Mouse (Mus musculus) spleen, postnatal 10 days (tissue): ENCODE results near the gene Socs4.
A peak's percentile ranks its signal among the peaks of the same experiment; 100 is the strongest.
"Not testable (repeated sequence)": the region's sequence is repeated elsewhere in the genome, so short reads cannot be mapped to it uniquely, and the experiment has no call there.

Experiments used
- DNase-seq, 2 experiments: peaks; one replicate each; pipeline ENCODE4 v3.0.0; 2021 to 2022; ENCODE audit warnings: low spot score in 2 of 2

Socs4 gene

DNA sequence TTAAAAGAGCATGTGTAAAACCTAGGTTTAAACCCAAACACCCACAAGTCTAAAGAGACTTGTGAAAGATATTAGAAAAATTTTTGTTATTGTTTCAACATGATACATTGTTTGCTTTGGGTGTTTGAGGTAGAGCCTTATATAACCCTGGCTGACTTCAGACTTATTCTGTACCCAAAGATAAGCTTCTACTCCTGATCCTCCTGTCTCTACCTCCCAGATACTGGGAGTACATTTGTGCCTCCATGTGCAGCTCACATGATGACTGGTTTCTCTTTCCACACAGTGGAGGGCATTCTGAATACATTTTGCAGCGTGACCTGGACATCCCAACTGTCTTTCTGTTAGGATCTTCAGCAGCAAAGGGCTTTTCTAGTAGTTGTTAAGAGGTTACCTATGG is 9.5 kb downstream of the Socs4 start:
- no peak for DNase-seq

DNA sequence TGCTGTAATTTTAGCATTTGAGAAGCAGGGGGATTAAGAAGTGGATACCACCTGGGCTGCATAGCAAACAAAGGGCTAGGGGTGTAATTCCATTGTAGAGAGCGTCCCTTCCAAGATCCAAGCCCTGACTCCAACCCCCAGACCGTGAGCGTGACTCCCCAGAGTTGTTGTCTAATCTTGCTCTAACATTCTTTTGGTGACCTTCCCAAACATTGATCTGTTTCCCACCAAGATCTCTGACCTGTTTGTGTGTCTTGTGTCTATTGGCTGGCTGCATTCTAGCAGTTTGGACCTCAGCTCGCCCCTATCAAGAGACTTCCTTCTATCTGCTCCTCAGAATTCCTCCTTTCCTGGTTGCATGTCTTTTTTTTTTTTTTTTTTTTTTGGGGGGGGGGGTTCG is 10.3 kb downstream of the Socs4 start:
- DNase-seq = no peak

DNA sequence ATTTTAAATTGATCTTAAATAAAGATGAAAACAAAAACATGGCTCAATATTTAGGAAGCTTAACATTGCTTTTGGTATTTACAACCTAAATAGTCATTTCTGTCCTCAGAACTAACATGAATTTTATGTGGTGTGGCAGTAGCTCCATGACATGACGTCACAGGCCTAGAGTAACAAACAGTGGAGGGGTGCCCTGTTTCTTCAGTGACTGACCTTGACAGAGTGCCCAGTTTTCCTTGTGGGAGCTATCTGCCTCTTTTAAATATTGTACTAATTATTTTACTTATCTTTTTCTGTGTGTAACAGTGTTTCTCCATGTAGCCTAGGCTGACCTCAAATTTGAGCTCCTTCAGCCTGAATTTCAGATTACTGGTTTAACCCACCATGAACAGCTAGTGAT is 15.0 kb downstream of the Socs4 start:
- no peak for DNase-seq

- DNase-seq = no peak
Observed at GRCm38 (mm10) chr14:47294136-47294535, 17.4 kb downstream of the Socs4 start.

- DNase-seq = no peak
Observed at GRCm38 (mm10) chr14:47296232-47296631, 19.5 kb downstream of the Socs4 start.

DNA sequence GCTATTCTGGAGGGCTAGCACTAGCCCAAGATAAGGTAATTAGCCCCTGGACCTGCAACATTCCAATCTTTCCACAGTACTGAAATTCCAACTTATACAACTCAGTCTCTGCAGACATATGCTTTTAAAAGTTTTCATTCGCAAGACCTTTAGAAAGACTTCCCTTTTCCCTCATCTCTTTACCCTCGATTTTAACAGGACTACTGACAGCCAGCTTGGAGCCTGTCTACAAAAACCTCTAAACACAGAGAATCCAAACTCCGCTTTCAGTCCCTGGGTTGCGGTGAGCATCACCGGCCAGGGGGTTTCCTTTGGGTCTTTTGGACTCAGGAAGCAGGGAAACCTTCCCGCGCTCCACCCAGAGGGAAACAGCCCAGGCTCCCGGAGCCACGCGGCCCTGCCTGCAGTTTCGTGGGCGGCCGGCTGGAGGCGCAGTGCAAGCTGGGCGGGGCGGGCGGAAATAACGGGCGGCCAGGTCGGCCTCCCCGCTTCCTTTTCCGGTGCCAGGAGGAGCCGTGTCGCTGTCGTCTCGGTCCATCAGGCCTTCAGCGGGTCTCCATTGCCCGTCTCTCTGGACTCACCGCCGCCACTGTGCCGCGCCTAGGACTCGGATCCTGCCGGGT is 21.2 kb downstream of the Socs4 start, which contains the start of gene Mapk1ip1l:
Gene Mapk1ip1l, plus strand, starts transcription at position 482 of the 623 bp plus-strand sequence.
- peak; percentile 94 to 97 for DNase-seq

- no peak for DNase-seq
Observed at GRCm38 (mm10) chr14:47298408-47298792, 21.7 kb downstream of the Socs4 start.

GRCm38 (mm10) chr14:47298819-47299261 is 22.1 kb downstream of the Socs4 start:
- DNase-seq = peak; percentile 43 to 46

- DNase-seq = no peak
Observed at GRCm38 (mm10) chr14:47302885-47303680, 26.4 kb downstream of the Socs4 start.

DNA sequence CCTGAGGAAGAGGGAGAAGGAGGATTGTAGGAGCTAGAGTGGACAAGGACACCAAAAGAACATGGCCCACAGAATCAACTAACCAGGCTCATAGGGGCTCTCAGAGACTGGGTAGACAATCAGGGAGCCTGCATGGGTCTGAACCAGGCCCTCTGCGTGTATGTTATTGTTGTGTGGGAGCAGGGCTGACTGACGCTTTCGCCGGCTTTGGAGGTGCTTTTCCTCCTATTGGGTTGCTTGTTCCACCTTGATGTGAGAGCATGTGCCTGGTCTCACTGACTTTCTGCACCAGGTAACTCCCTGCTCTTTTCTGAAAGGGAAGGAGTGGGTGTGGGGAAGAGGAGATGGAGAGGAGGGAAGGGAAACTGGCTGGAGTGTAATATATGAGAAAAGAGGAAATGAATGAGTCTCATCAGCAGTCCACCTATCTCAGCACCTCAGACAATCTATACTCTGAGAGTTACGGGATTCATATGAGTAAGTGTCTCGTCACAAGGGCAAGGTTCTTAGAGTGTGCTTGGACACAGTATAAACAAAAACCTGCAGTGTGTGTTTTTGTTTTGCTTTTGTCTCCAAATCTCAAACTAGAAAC is 28.2 kb downstream of the Socs4 start:
- DNase-seq = no peak

DNA sequence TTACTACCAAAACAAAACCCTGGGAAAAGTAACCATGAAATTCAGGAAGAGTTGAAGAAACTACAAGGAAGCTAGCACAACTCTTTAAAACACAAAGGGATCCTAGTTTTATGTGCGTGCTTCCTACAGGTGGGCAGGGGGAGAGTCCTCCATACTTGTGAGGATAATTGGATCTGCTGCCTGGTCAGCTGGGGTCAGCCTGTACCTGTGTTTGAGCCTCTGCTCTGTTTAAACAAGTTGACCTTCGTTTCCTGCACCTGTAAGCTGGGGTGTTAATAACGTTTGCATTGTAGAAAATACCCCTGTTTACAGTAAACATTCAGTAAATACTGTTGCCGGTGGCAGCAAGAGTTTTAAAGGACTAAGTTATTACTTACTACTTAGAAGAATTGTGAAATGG is 29.2 kb downstream of the Socs4 start:
- DNase-seq = no peak

DNA sequence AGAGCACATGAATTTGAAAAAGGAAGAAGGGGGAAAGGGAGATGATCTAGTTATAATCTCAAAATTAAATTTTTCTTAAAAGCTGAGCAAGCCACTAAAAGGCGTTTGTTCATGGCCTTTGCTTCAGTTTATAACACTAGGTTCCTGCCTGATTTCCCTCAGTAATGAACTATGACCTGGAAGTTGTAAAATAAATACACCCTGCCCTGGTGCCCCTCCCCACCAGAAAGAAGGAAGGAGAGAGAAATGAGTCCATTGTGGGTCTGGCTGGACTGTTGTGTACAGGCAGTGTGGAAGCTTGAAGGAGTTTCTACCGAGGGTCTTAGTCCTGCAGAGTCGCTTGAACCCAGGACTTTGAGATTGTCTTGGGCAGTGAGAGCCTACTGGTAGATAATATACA is 30.9 kb downstream of the Socs4 start:
- no peak for DNase-seq

GRCm38 (mm10) chr14:47309061-47309460 is 32.3 kb downstream of the Socs4 start:
- DNase-seq = no peak

GRCm38 (mm10) chr14:47310342-47311181 is 33.8 kb downstream of the Socs4 start:
- no peak for DNase-seq

- DNase-seq = no peak
Observed at GRCm38 (mm10) chr14:47319362-47319761, 42.6 kb downstream of the Socs4 start.

DNA sequence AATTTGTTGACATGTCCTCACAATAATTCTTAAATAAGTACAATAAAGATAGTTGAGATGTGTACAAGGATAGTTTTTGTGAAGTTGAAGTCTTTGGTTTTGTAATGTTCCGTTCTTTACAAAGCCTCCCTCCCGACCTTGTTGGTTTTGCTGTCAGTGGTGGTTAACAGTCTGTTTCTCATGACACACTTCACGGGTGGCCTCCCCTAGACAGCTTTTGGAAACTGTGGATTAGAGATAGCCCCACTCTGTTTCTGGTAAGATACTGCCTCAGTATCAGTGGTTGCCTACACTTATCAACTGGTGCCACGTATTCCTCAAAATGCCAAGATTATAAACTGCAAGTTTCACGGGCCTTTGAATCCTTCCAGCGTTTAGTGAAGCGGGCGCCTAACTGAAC is 44.9 kb downstream of the Socs4 start:
- not testable (repeated sequence) for DNase-seq

DNA sequence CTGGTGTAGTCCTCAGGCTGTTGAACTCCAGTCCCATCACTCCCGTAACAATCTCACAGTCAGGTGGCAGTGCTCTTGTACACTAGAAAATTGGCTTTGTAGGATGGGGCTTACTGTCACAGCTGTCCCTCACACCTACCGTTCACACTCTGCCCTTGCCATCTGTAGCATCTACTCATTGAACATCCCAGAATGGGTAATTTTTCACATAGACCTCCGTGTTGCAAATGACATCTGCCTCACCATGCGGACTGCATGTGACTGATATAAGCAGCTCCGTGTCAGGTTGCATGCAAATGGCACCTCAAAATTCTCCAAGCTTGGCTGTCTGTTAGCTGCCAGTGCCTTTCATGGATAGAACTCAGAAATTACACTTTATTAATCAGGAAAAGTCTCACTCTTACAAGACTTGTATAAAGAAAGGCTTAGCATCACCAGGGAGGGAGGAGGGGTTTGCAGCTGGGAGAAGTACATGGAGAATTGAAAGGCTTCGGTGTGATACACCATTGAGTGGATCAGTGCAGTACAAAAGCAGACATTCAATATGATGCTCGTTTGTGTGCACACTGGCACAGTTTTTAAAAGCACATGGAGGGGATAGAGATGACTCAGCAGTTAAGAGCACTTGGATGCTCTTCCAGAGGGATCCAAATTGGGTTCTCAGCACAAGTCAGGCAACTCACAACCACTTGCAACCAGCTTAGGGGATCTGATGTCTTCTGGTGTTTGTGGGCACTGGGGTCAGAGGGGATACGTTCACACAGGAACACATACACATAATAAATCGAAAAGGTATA is 49.4 kb downstream of the Socs4 start:
- DNase-seq = no peak

GRCm38 (mm10) chr14:47327347-47327746 is 50.6 kb downstream of the Socs4 start:
- no peak for DNase-seq

- DNase-seq = no peak
Observed at GRCm38 (mm10) chr14:47331920-47332319, 55.2 kb downstream of the Socs4 start.

DNA sequence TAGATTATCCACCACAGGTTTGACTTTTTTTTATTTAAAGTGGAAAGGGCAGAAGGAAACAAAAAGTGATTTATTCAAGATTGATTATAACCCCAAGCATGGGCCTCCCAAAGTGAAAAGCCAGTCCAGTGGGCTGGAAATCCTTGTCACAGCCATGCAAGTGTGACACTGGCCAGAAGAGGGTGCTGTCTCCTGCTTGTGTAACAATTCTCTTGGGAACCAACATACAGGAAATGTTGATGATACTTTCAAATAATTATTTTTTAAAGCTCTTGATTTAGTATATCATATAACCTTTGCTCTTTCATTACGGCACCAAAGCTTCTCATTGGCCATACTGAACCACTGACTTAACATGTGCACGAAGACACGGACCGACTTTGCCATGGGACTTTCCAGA is 58.1 kb downstream of the Socs4 start:
- peak; percentile 40 to 76 for DNase-seq

- no peak for DNase-seq
Observed at GRCm38 (mm10) chr14:47335300-47335699, 58.6 kb downstream of the Socs4 start.
